Mouse (Mus musculus) MEL (cell line): ENCODE data around the gene Ssx2ip. TPM values are rescaled to one million over a fixed set of nuclear protein-coding genes. Genes with fewer than 3 reads are reported as not detected.

ENCODE experiments used
- DNase-seq: peaks from one replicate; pipeline ENCODE4 v3.0.0; 2011; ENCODE audit warnings: low read depth, low spot score
- H3K27ac ChIP-seq: 2 replicates; pipeline ENCODE4 v1.5.1; 2012; ENCODE audit warnings: low read depth, mild to moderate bottlenecking, control low read depth, low read length, moderate library complexity; ENCODE audit not compliant: control insufficient read depth
- H3K27me3 ChIP-seq, 2 experiments: fragments of 150-350 bp in 1 of 2; sonication (generic) in 1 of 2; 2 replicates each; pipeline ENCODE4 v1.6.1; 2012; ENCODE audit warnings: low read length in 2 of 2, mild to moderate bottlenecking in 2 of 2, improper control_type of control experiment in 1 of 2, moderate library complexity in 1 of 2; ENCODE audit not compliant: insufficient read depth in 2 of 2, control insufficient read depth in 1 of 2
- H3K36me3 ChIP-seq, 2 experiments: 2 replicates each; pipeline ENCODE4 v1.6.1; 2012 to 2014; ENCODE audit warnings: low read length in 2 of 2, improper control_type of control experiment in 1 of 2, inconsistent platforms in 1 of 2, mild to moderate bottlenecking in 1 of 2; ENCODE audit not compliant: insufficient read depth in 2 of 2, control insufficient read depth in 1 of 2
- H3K4me1 ChIP-seq, 2 experiments: fragments of 150-350 bp in 1 of 2; sonication (generic) in 1 of 2; 2 replicates each; pipeline ENCODE4 v1.6.1; 2012; ENCODE audit warnings: low read length in 2 of 2, improper control_type of control experiment in 1 of 2, mild to moderate bottlenecking in 1 of 2; ENCODE audit not compliant: insufficient read depth in 2 of 2, control insufficient read depth in 1 of 2
- H3K4me3 ChIP-seq, 2 experiments: fragments of 150-350 bp in 1 of 2; sonication (generic) in 1 of 2; 2 replicates each; pipeline ENCODE4 v1.5.1; 2012; ENCODE audit warnings: low read depth in 2 of 2, low read length in 2 of 2, mild to moderate bottlenecking in 2 of 2, moderate library complexity in 2 of 2, control low read depth in 1 of 2, improper control_type of control experiment in 1 of 2; ENCODE audit not compliant: control insufficient read depth in 1 of 2, insufficient read depth in 1 of 2
- H3K79me2 ChIP-seq: 2 replicates; pipeline ENCODE4 v1.6.1; 2012; ENCODE audit warnings: mild to moderate bottlenecking, low read length, moderate library complexity; ENCODE audit not compliant: control insufficient read depth, poor library complexity, insufficient read depth
- H3K9ac ChIP-seq: 2 replicates; pipeline ENCODE4 v1.6.1; 2012; ENCODE audit warnings: low read depth, mild to moderate bottlenecking, control low read depth, low read length, moderate library complexity; ENCODE audit not compliant: control insufficient read depth, poor library complexity, severe bottlenecking
- H3K9me3 ChIP-seq: fragments of 150-350 bp; sonication (generic); replicated peaks from 2 replicates; pipeline ENCODE4 v1.6.1; 2012; ENCODE audit warnings: mild to moderate bottlenecking, low read length, improper control_type of control experiment, moderate library complexity; ENCODE audit not compliant: insufficient read depth
- CHD1 ChIP-seq: IDR thresholded peaks from 2 replicates; pipeline ENCODE4 v1.6.1; 2012; ENCODE audit warnings: low read depth, mild to moderate bottlenecking, inconsistent platforms, low read length, improper control_type of control experiment
- CHD2 ChIP-seq: IDR thresholded peaks from 2 replicates; pipeline ENCODE4 v1.6.1; 2011; ENCODE audit warnings: low read length, improper control_type of control experiment
- CTCF ChIP-seq, 3 experiments: IDR thresholded peaks in 2 of 3; conservative IDR thresholded peaks in 1 of 3; 2 replicates each; pipeline ENCODE4 v1.5.1; 2011 to 2012; ENCODE audit warnings: low read length in 3 of 3, low read depth in 2 of 3, mild to moderate bottlenecking in 2 of 3, improper control_type of control experiment in 1 of 3, inconsistent platforms in 1 of 3, mixed read lengths in 1 of 3, moderate library complexity in 1 of 3; ENCODE audit not compliant: control insufficient read depth in 1 of 3, insufficient read depth in 1 of 3, poor library complexity in 1 of 3, severe bottlenecking in 1 of 3
- EP300 ChIP-seq, 2 experiments: IDR thresholded peaks; 2 replicates each; pipeline ENCODE4 v1.6.1; 2011; ENCODE audit warnings: improper control_type of control experiment in 2 of 2, low read length in 2 of 2, low read depth in 1 of 2, mild to moderate bottlenecking in 1 of 2
- ETS1 ChIP-seq: IDR thresholded peaks from 2 replicates; pipeline ENCODE4 v1.6.1; 2012; ENCODE audit warnings: low read depth, mild to moderate bottlenecking, inconsistent platforms, low read length, improper control_type of control experiment, moderate library complexity
- GABPA ChIP-seq: IDR thresholded peaks from 2 replicates; pipeline ENCODE4 v1.6.1; 2012; ENCODE audit warnings: low read depth, mild to moderate bottlenecking, inconsistent platforms, low read length, improper control_type of control experiment, moderate library complexity
- HCFC1 ChIP-seq: IDR thresholded peaks from 2 replicates; pipeline ENCODE4 v1.6.1; 2012; ENCODE audit warnings: low read depth, mild to moderate bottlenecking, inconsistent platforms, low read length, improper control_type of control experiment, moderate library complexity
- JUND ChIP-seq: IDR thresholded peaks from 2 replicates; pipeline ENCODE4 v1.6.1; 2011; ENCODE audit warnings: low read depth, mild to moderate bottlenecking, improper control_type of control experiment, low read length
- MAX ChIP-seq: IDR thresholded peaks from 2 replicates; pipeline ENCODE4 v1.6.1; 2011; ENCODE audit warnings: low read length, improper control_type of control experiment
- MAZ ChIP-seq: IDR thresholded peaks from 2 replicates; pipeline ENCODE4 v1.6.1; 2012; ENCODE audit warnings: low read depth, mild to moderate bottlenecking, inconsistent platforms, low read length, improper control_type of control experiment
- MXI1 ChIP-seq: IDR thresholded peaks from 2 replicates; pipeline ENCODE4 v1.6.1; 2011; ENCODE audit warnings: mild to moderate bottlenecking, low read depth, low read length, improper control_type of control experiment
- MYB ChIP-seq: IDR thresholded peaks from 2 replicates; pipeline ENCODE4 v1.6.1; 2011; ENCODE audit warnings: mild to moderate bottlenecking, low read depth, low read length, improper control_type of control experiment
- MYC ChIP-seq: IDR thresholded peaks from 2 replicates; pipeline ENCODE4 v1.6.1; 2011; ENCODE audit warnings: low read depth, mild to moderate bottlenecking, low read length, improper control_type of control experiment, moderate library complexity
- NELFE ChIP-seq: IDR thresholded peaks from 2 replicates; pipeline ENCODE4 v1.6.1; 2011; ENCODE audit warnings: low read depth, low read length, improper control_type of control experiment
- NRF1 ChIP-seq: IDR thresholded peaks from 2 replicates; pipeline ENCODE4 v1.6.1; 2014; ENCODE audit warnings: low read depth, mild to moderate bottlenecking, inconsistent platforms, low read length, improper control_type of control experiment, moderate library complexity; ENCODE audit not compliant: poor library complexity, insufficient read depth, severe bottlenecking
- POLR2A ChIP-seq, 2 experiments: IDR thresholded peaks; 2 replicates each; pipeline ENCODE4 v1.6.1; 2011 to 2012; ENCODE audit warnings: low read length in 2 of 2, mild to moderate bottlenecking in 2 of 2, control low read depth in 1 of 2, improper control_type of control experiment in 1 of 2, low read depth in 1 of 2, moderate library complexity in 1 of 2; ENCODE audit not compliant: control insufficient read depth in 1 of 2, insufficient read depth in 1 of 2, poor library complexity in 1 of 2
- POLR2AphosphoS2 ChIP-seq: IDR thresholded peaks from 2 replicates; pipeline ENCODE4 v1.6.1; 2011; ENCODE audit warnings: low read length, improper control_type of control experiment
- POLR2AphosphoS5 ChIP-seq: IDR thresholded peaks from 2 replicates; pipeline ENCODE4 v1.6.1; 2012; ENCODE audit warnings: low read depth, borderline replicate concordance, mild to moderate bottlenecking, inconsistent platforms, low read length, moderate library complexity, mixed read lengths
- RCOR1 ChIP-seq: IDR thresholded peaks from 2 replicates; pipeline ENCODE4 v1.6.1; 2012; ENCODE audit warnings: low read depth, mild to moderate bottlenecking, inconsistent platforms, low read length, improper control_type of control experiment
- SIN3A ChIP-seq: IDR thresholded peaks from 2 replicates; pipeline ENCODE4 v1.6.1; 2012; ENCODE audit warnings: low read length, improper control_type of control experiment, inconsistent platforms
- SMC3 ChIP-seq: IDR thresholded peaks from 2 replicates; pipeline ENCODE4 v1.6.1; 2011; ENCODE audit warnings: low read depth, low read length, improper control_type of control experiment
- TAL1 ChIP-seq: IDR thresholded peaks from 2 replicates; pipeline ENCODE4 v1.6.1; 2012; ENCODE audit warnings: mild to moderate bottlenecking, inconsistent platforms, low read length, moderate library complexity, mixed read lengths
- TCF12 ChIP-seq: IDR thresholded peaks from 2 replicates; pipeline ENCODE4 v1.6.1; 2014; ENCODE audit warnings: low read depth, mild to moderate bottlenecking, inconsistent platforms, low read length, improper control_type of control experiment, moderate library complexity
- USF1 ChIP-seq: IDR thresholded peaks from 2 replicates; pipeline ENCODE4 v1.6.1; 2014; ENCODE audit warnings: low read depth, mild to moderate bottlenecking, inconsistent platforms, low read length, improper control_type of control experiment, moderate library complexity
- ZC3H11A ChIP-seq: IDR thresholded peaks from 2 replicates; pipeline ENCODE4 v1.6.1; 2012; ENCODE audit warnings: low read depth, mild to moderate bottlenecking, inconsistent platforms, low read length, improper control_type of control experiment
- ZNF384 ChIP-seq: IDR thresholded peaks from 2 replicates; pipeline ENCODE4 v1.6.1; 2012; ENCODE audit warnings: low read depth, mild to moderate bottlenecking, inconsistent platforms, low read length, improper control_type of control experiment
- polyA plus RNA-seq, 2 experiments: library from polyadenylated mRNA; stranded (reverse) in 1 of 2; unstranded in 1 of 2; fragments of >175 nt in 1 of 2; fragments of >200 nt in 1 of 2; gene quantifications; 2 replicates each; pipeline versions ENCODE4 v1.2.1 to v1.2.4; 2012; ENCODE audit warnings: low replicate concordance in 2 of 2, low read depth in 1 of 2; ENCODE audit not compliant: insufficient read length in 2 of 2, insufficient read depth in 1 of 2, missing spikeins in 1 of 2
- total RNA-seq: library from RNA; depleted of rRNA; stranded (reverse); fragments of 300-350 nt; gene quantifications from 2 replicates; pipeline ENCODE4 v1.2.3, GENCODE M21; 2012

Gene Ssx2ip
- total and polyA plus RNA-seq, 3 experiments: 52.1 to 270 (median 70.0) TPM

DNA sequence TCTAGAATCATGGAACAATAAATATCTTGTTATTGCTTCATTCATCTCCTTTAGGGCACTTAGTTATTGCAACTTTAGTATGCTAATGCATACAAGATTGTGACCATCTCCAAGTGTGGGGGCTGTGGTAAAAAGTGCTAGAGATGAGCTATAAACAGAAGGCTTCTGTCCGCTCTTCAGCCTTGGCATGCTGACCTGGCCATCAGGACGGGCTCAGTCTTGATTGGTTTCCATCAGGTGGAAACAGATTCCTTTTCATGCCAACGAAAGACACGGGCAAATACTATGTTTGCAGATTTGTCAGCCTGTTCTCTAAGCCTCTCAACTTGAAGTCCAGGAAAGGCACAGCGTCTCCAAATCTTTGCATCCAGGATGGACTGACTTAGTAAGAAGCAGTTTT is 42.7 kb downstream of the Ssx2ip start:
- no peak for TF ChIP-seq MAX
- TF ChIP-seq CHD1: no peak
- no peak for TF ChIP-seq USF1
- no peak for TF ChIP-seq JUND
- TF ChIP-seq MYB: no peak
- TF ChIP-seq MYC: no peak
- no peak for TF ChIP-seq MXI1
- no peak for TF ChIP-seq RCOR1
- TF ChIP-seq CHD2: no peak
- TF ChIP-seq TAL1: no peak
- TF ChIP-seq CTCF (IDR thresholded peaks at IDR 0.05 in 2 of 3, conservative IDR thresholded peaks at IDR 0.05 in 1 of 3; ENCODE audit: control insufficient read depth in 1 of 3, insufficient read depth in 1 of 3, low read depth in 2 of 3, low read length in 3 of 3, poor library complexity in 1 of 3, severe bottlenecking in 1 of 3): no peak
- TF ChIP-seq POLR2AphosphoS5: no peak
- peaks cover 0 to 11% of the 10 kb centered on the region in 2 experiments; a peak in 3 of 4 replicates for H3K4me1 ChIP-seq
- H3K27ac ChIP-seq: no peak overlapping the region
- H3K36me3 ChIP-seq: peaks cover 0 to 8% of the 10 kb centered on the region in 2 experiments; a peak in 2 of 4 replicates
- H3K27me3 ChIP-seq: no peaks in the 10 kb centered on the region
- H3K9ac ChIP-seq: no peak overlapping the region
- no peak for DNase-seq
- no peaks in the 10 kb centered on the region for H3K79me2 ChIP-seq
- no peak overlapping the region for H3K4me3 ChIP-seq
- no peaks in the 10 kb centered on the region for H3K9me3 ChIP-seq

DNA sequence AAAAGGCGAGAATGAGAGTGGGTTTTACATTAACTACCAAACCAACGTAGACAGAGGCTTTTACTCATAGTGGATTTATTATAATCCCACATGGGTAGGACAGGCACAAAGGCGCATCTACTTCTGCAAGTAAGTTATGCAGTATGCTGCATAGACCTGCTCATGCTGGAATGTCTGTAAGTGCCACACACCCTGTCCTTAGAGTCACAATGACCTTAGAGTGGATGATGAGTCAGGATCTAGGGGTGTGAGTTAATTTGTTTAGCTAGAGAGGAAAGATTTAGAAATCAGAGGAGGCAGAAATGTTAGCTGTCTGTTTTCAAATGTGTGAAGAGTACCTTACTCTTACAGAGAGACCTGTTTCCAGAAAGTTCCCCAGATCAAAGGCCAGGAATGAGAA is 43.2 kb downstream of the Ssx2ip start:
- Histone ChIP-seq H3K79me2 (no peaks in the 10 kb centered on the region), H3K27ac (no peak overlapping the region), H3K9ac (no peak overlapping the region), H3K27me3 (no peaks in the 10 kb centered on the region), H3K36me3 (peaks cover 0 to 8% of the 10 kb centered on the region in 2 experiments; a peak in 2 of 4 replicates), H3K4me3 (no peak overlapping the region), H3K9me3 (no peaks in the 10 kb centered on the region), H3K4me1 (peaks cover 0 to 11% of the 10 kb centered on the region in 2 experiments; a peak in 3 of 4 replicates)
- TF ChIP-seq TCF12 (no peak), NELFE (no peak), HCFC1 (no peak), EP300 (IDR thresholded peaks at IDR 0.05; ENCODE audit: low read depth in 1 of 2, low read length in 2 of 2) (no peak)
- DNase-seq: no peak

- Histone ChIP-seq H3K4me3 (no peak overlapping the region), H3K79me2 (no peaks in the 10 kb centered on the region), H3K36me3 (peaks cover 0 to 8% of the 10 kb centered on the region in 2 experiments; a peak in 2 of 4 replicates), H3K27me3 (no peaks in the 10 kb centered on the region), H3K27ac (no peak overlapping the region), H3K4me1 (peaks cover 0 to 11% of the 10 kb centered on the region in 2 experiments; a peak in 3 of 4 replicates), H3K9me3 (no peaks in the 10 kb centered on the region), H3K9ac (no peak overlapping the region)
- TF ChIP-seq MXI1 (no peak), SMC3 (no peak), EP300 (IDR thresholded peaks at IDR 0.05; ENCODE audit: low read depth in 1 of 2, low read length in 2 of 2) (no peak), MAZ (no peak), TCF12 (no peak), ZC3H11A (no peak), ETS1 (no peak), SIN3A (no peak), CTCF (IDR thresholded peaks at IDR 0.05 in 2 of 3, conservative IDR thresholded peaks at IDR 0.05 in 1 of 3; ENCODE audit: control insufficient read depth in 1 of 3, insufficient read depth in 1 of 3, low read depth in 2 of 3, low read length in 3 of 3, poor library complexity in 1 of 3, severe bottlenecking in 1 of 3) (no peak), POLR2AphosphoS2 (no peak), GABPA (no peak), ZNF384 (no peak), CHD1 (no peak), POLR2A (IDR thresholded peaks at IDR 0.05; ENCODE audit: control insufficient read depth in 1 of 2, insufficient read depth in 1 of 2, low read depth in 1 of 2, low read length in 2 of 2, poor library complexity in 1 of 2) (no peak), NRF1 (no peak), MYC (no peak), JUND (no peak)
- DNase-seq: peak; percentile 14
Observed at GRCm38 (mm10) chr3:146448372-146448771, 43.9 kb downstream of the Ssx2ip start.
